Mouse (Mus musculus) erythroblast, embryonic 14.5 days (primary cell): ENCODE data around the gene Spryd7.

Source experiments
- GATA1 ChIP-seq: IDR thresholded peaks from 2 replicates; pipeline ENCODE4 v1.6.1; 2012; ENCODE audit warnings: low read length, inconsistent platforms, mixed read lengths
- TAL1 ChIP-seq: IDR thresholded peaks from 3 replicates; pipeline ENCODE4 v1.6.1; 2012; ENCODE audit warnings: low read length, inconsistent platforms, mixed read lengths

DNA sequence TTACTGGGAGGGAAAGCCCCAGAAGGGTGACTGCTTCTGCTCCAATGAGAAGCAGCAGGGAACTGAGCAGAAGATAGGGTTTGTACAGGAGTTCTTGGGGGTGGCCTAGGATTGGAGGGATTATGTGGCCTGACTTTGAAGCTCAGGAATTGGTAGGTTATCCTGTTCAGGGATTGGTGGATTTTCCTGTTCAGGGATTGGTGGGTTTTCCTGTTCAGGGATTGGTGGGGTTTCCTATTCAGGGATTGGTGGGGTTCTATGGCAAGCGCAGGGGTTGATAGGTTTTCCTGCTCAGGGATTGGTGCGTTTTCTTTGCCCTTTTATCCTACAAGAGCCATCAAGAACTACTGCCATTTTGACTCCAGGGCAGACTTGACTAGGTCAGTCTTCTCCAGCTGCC, 30.7 kb downstream of the Spryd7 start:
- TF ChIP-seq GATA1 = no peak
- TF ChIP-seq TAL1 = no peak
